Mouse (Mus musculus): ENCODE measurements around the gene Eef1a2.
"Not testable (repeated sequence)": the region's sequence is repeated elsewhere in the genome, so short reads cannot be mapped to it uniquely, and the experiment has no call there.

Eef1a2 gene

GRCm38 (mm10) chr2:181156248-181157121, at the start of gene Eef1a2:
Gene Eef1a2 (minus strand): TSS chr2:181157014.
- no peak for DNase-seq (ENCODE audit: low read depth, low spot score)

- no peak for DNase-seq (ENCODE audit: low read depth, low spot score)
These were observed 49.3 kb upstream of the Eef1a2 start for GRCm38 (mm10) chr2:181206118-181206517.

GRCm38 (mm10) chr2:181205678-181206077, 48.9 kb upstream of the Eef1a2 start:
- DNase-seq (ENCODE audit: low read depth, low spot score), result no peak

- no peak for DNase-seq (ENCODE audit: low read depth, low spot score)
These were observed 46.1 kb upstream of the Eef1a2 start for GRCm38 (mm10) chr2:181202886-181203285.

GRCm38 (mm10) chr2:181202422-181202821, 45.6 kb upstream of the Eef1a2 start, which contains the start of gene Ptk6:
Gene Ptk6 (minus strand): TSS chr2:181202789.
- DNase-seq (ENCODE audit: low read depth, low spot score), result no peak

- DNase-seq (ENCODE audit: low read depth, low spot score), result no peak
These were observed 44.8 kb upstream of the Eef1a2 start for GRCm38 (mm10) chr2:181201606-181202005.

- no peak for DNase-seq (ENCODE audit: low read depth, low spot score)
These were observed 40.0 kb upstream of the Eef1a2 start for GRCm38 (mm10) chr2:181196628-181197300.

GRCm38 (mm10) chr2:181193044-181193443, 36.2 kb upstream of the Eef1a2 start:
- DNase-seq (ENCODE audit: low read depth, low spot score), result no peak

GRCm38 (mm10) chr2:181191936-181192335, 35.1 kb upstream of the Eef1a2 start:
- DNase-seq (ENCODE audit: low read depth, low spot score), result no peak

GRCm38 (mm10) chr2:181191385-181191784, 34.6 kb upstream of the Eef1a2 start:
- not testable (repeated sequence) for DNase-seq (ENCODE audit: low read depth, low spot score)

- DNase-seq (ENCODE audit: low read depth, low spot score), result no peak
These were observed 32.5 kb upstream of the Eef1a2 start for GRCm38 (mm10) chr2:181189321-181189720.

GRCm38 (mm10) chr2:181188681-181189080, 31.9 kb upstream of the Eef1a2 start:
- DNase-seq (ENCODE audit: low read depth, low spot score), result peak; percentile 48

GRCm38 (mm10) chr2:181187121-181188000, 30.5 kb upstream of the Eef1a2 start, which contains the start of gene Ppdpf:
Gene Ppdpf (plus strand): TSS chr2:181187247.
- peak; percentile 98 for DNase-seq (ENCODE audit: low read depth, low spot score)

GRCm38 (mm10) chr2:181186635-181187034, 29.8 kb upstream of the Eef1a2 start:
- peak; percentile 90 for DNase-seq (ENCODE audit: low read depth, low spot score)

- no peak for DNase-seq (ENCODE audit: low read depth, low spot score)
These were observed 24.1 kb upstream of the Eef1a2 start for GRCm38 (mm10) chr2:181180898-181181297.

- no peak for DNase-seq (ENCODE audit: low read depth, low spot score)
These were observed 21.7 kb upstream of the Eef1a2 start for GRCm38 (mm10) chr2:181178471-181178870.

- DNase-seq (ENCODE audit: low read depth, low spot score), result no peak
These were observed 21.2 kb upstream of the Eef1a2 start for GRCm38 (mm10) chr2:181178015-181178414.

- no peak for DNase-seq (ENCODE audit: low read depth, low spot score)
These were observed 17.8 kb upstream of the Eef1a2 start for GRCm38 (mm10) chr2:181174646-181175045.

GRCm38 (mm10) chr2:181166469-181166868, 9.7 kb upstream of the Eef1a2 start:
- DNase-seq (ENCODE audit: low read depth, low spot score), result no peak

- no peak for DNase-seq (ENCODE audit: low read depth, low spot score)
These were observed 4.0 kb upstream of the Eef1a2 start for GRCm38 (mm10) chr2:181160821-181161220.

GRCm38 (mm10) chr2:181159771-181160170, 3.0 kb upstream of the Eef1a2 start:
- DNase-seq (ENCODE audit: low read depth, low spot score), result no peak

- no peak for DNase-seq (ENCODE audit: low read depth, low spot score)
These were observed 2.3 kb upstream of the Eef1a2 start for GRCm38 (mm10) chr2:181159091-181159514.

Measured in CD4-positive helper T cell, adult 2 months (primary cell).